Mouse (Mus musculus) forebrain, embryonic 15.5 days (tissue): ENCODE data around the gene Tuba3a. TPM values are rescaled to one million over a fixed set of nuclear protein-coding genes. Genes with fewer than 3 reads are reported as not detected.

Experiments used
- ATAC-seq: fragments of 200-750 bp; cut with Nextera tagmentation; replicated peaks from 2 replicates; pipeline ENCODE4 v1.8.0; 2017; ENCODE audit warnings: mild to moderate bottlenecking, moderate TSS enrichment, moderate library complexity
- H3K27ac ChIP-seq: fragments of 300-500 bp; sonication (generic); replicated peaks from 2 replicates; pipeline ENCODE4 v1.5.1; 2015; ENCODE audit warnings: mild to moderate bottlenecking, inconsistent platforms
- H3K27me3 ChIP-seq: fragments of 300-500 bp; sonication (generic); 2 replicates; pipeline ENCODE4 v1.6.1; 2015; ENCODE audit warnings: inconsistent platforms
- H3K36me3 ChIP-seq: fragments of 300-500 bp; sonication (generic); 2 replicates; pipeline ENCODE4 v1.6.1; 2015; ENCODE audit warnings: mild to moderate bottlenecking, inconsistent platforms
- H3K4me1 ChIP-seq: fragments of 300-500 bp; sonication (generic); 2 replicates; pipeline ENCODE4 v1.6.1; 2015; ENCODE audit warnings: inconsistent platforms
- H3K4me2 ChIP-seq: fragments of 300-500 bp; sonication (generic); replicated peaks from 2 replicates; pipeline ENCODE4 v1.6.1; 2015; ENCODE audit warnings: mild to moderate bottlenecking, inconsistent platforms
- H3K4me3 ChIP-seq: fragments of 300-500 bp; sonication (generic); 2 replicates; pipeline ENCODE4 v1.5.1; 2015; ENCODE audit warnings: mild to moderate bottlenecking, inconsistent platforms
- H3K9ac ChIP-seq: fragments of 300-500 bp; sonication (generic); replicated peaks from 2 replicates; pipeline ENCODE4 v1.6.1; 2015; ENCODE audit warnings: mild to moderate bottlenecking, inconsistent platforms
- H3K9me3 ChIP-seq: fragments of 300-500 bp; sonication (generic); 2 replicates; pipeline ENCODE4 v1.6.1; 2016; ENCODE audit warnings: inconsistent platforms
- WGBS: fragments of 180-500 bp; shearing (Covaris S2); methylation state at CpG from one replicate; pipeline ENCODE4 v1.1.7; 2015; ENCODE audit warnings: mixed read lengths; 5-methylcytosine and 5-hydroxymethylcytosine counted together
- polyA plus RNA-seq: library from polyadenylated mRNA; unstranded; fragments of >200 nt; fragmentation: Nextera tagmentation; extraction: Ambion mirVana; gene quantifications from 2 replicates; pipeline ENCODE4 v1.2.1, GENCODE M21; 2015

Gene Tuba3a
- polyA plus RNA-seq, 1 experiment from 2014 or later: not detected

- H3K4me2 ChIP-seq: no peak overlapping the region
- no peaks in the 10 kb centered on the region for H3K36me3 ChIP-seq
- no peak overlapping the region for H3K9ac ChIP-seq
- H3K9me3 ChIP-seq: no peaks in the 10 kb centered on the region
- H3K4me3 ChIP-seq: no peak overlapping the region
- H3K4me1 ChIP-seq: peaks cover 3% of the 10 kb centered on the region; the same call in 1 of the 2 replicates
- no peak overlapping the region for H3K27ac ChIP-seq
- ATAC-seq: no peak
- 70% methylated on average over 15 of the region's 15 CpGs for WGBS
- peaks cover 22% of the 10 kb centered on the region for H3K27me3 ChIP-seq
Measured at GRCm38 (mm10) chr6:125318981-125319918, 33.4 kb upstream of the Tuba3a start.

- Histone ChIP-seq H3K4me3 (no peak overlapping the region), H3K9me3 (no peaks in the 10 kb centered on the region), H3K4me1 (peaks cover 16% of the 10 kb centered on the region), H3K27ac (no peak overlapping the region), H3K4me2 (no peak overlapping the region), H3K36me3 (no peaks in the 10 kb centered on the region), H3K27me3 (peaks cover 22% of the 10 kb centered on the region), H3K9ac (no peak overlapping the region)
- ATAC-seq: no peak
- 66% methylated on average over 7 of the region's 7 CpGs for WGBS
Measured at GRCm38 (mm10) chr6:125317077-125317476, 31.2 kb upstream of the Tuba3a start.

- WGBS: 82% methylated on average over 6 of the region's 6 CpGs
- no peak overlapping the region for H3K27ac ChIP-seq
- ATAC-seq: no peak
Measured at GRCm38 (mm10) chr6:125314746-125315145, 28.9 kb upstream of the Tuba3a start.

DNA sequence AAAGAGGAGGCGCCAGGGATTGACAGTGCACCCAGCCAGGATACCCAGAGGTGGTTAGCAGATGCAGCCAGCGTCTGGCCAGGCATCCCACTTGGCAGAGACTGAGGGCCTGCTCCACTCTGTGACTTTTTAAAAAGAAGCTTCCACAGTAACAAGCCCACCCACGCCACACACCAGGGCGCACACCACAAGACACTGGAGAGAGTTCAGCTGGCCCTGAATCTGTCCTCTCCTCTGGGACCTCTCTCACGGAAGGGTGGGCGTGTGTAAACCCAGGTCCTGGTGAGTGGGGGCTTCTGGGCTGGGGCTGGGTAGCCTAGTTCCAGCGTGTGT lies 28.4 kb upstream of the Tuba3a start:
- Histone ChIP-seq H3K27me3 (no peaks in the 10 kb centered on the region), H3K4me3 (peak overlapping the region; percentile 36)

More at GRCm38 (mm10) chr6:125314746-125315145, 28.9 kb upstream of the Tuba3a start:
- Histone ChIP-seq H3K27me3 (peaks cover 2% of the 10 kb centered on the region; the same call in 1 of the 2 replicates), H3K9me3 (no peaks in the 10 kb centered on the region), H3K36me3 (no peaks in the 10 kb centered on the region), H3K4me2 (no peak overlapping the region), H3K9ac (no peak overlapping the region), H3K4me1 (peaks cover 16% of the 10 kb centered on the region), H3K4me3 (no peak overlapping the region)

DNA sequence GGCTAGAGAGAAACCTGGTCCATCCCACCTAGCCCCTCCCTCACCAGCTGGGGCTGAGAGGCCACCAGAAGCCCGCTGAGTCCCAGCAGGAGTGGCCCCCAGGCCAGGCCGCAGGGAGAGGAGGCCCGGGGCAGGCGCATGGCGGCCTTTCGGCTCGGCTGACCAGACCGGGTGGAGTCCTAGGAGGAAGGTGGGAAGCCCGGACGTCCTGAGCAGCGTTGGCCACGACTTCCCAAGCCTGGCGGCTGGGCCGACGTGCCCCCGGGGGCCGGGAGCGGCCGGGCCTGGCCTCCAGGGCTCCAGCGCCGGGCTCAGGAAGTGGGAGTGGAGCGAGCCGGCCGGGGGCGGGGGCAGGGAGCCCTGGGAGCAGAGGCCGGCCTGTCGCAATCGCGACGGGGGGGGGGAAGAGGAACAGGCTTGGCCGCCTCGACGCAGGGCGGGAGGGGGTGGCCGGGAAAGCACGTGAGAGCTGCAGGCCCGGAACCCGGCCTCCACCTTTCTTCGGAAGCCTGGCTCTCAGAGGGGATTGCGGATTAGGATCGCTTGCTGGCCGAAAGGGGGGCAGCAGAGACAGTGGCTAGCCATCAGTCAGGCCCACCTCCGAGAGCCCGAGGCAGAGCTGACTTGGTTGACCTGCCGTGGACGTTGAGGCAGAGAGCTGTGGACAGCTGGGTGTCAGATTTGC lies 27.8 kb upstream of the Tuba3a start, which contains the start of gene Ltbr:
Gene Ltbr (minus strand): TSS at position 340 of the 685 bp plus-strand sequence.
- Histone ChIP-seq H3K9me3 (no peaks in the 10 kb centered on the region), H3K27me3 (no peaks in the 10 kb centered on the region), H3K27ac (no peak within 1 kb of the TSS), H3K4me2 (peak within 1 kb of the TSS; percentile 56), H3K4me1 (peaks cover 16% of the 10 kb centered on the region), H3K9ac (peak within 1 kb of the TSS; percentile 50), H3K36me3 (no peaks in the 10 kb centered on the region), H3K4me3 (peak within 1 kb of the TSS; percentile 36)
- peak; percentile 74 for ATAC-seq
- 4% methylated on average over 37 of the region's 46 CpGs for WGBS

More for the DNA sequence above, 28.4 kb upstream of the Tuba3a start:
- Histone ChIP-seq H3K9ac (peak overlapping the region; percentile 50), H3K4me1 (peaks cover 16% of the 10 kb centered on the region), H3K36me3 (no peaks in the 10 kb centered on the region), H3K9me3 (no peaks in the 10 kb centered on the region), H3K4me2 (peak overlapping the region; percentile 56), H3K27ac (no peak overlapping the region)
- ATAC-seq: peak; percentile 23; the same call in 1 of the 2 replicates
- WGBS: 63% methylated on average over 7 of the region's 7 CpGs

- H3K27me3 ChIP-seq: no peaks in the 10 kb centered on the region
- WGBS: 72% methylated on average over 22 of the region's 22 CpGs
- peaks cover 16% of the 10 kb centered on the region for H3K4me1 ChIP-seq
- 0 out of 2 replicates have a peak overlapping the region, but pooled peaks have one; percentile 50 for H3K9ac ChIP-seq
- no peaks in the 10 kb centered on the region for H3K9me3 ChIP-seq
- H3K36me3 ChIP-seq: no peaks in the 10 kb centered on the region
- 0 out of 2 replicates have a peak, but pooled peaks have one; percentile 1 for ATAC-seq
- no peak overlapping the region for H3K27ac ChIP-seq
- peak overlapping the region; percentile 36 for H3K4me3 ChIP-seq
- peak overlapping the region; percentile 56 for H3K4me2 ChIP-seq
Measured at GRCm38 (mm10) chr6:125312581-125313355, 26.9 kb upstream of the Tuba3a start.

GRCm38 (mm10) chr6:125312171-125312570 lies 26.3 kb upstream of the Tuba3a start:
- Histone ChIP-seq H3K36me3 (no peaks in the 10 kb centered on the region), H3K9ac (no peak overlapping the region), H3K4me3 (no peak overlapping the region), H3K27me3 (no peaks in the 10 kb centered on the region), H3K27ac (no peak overlapping the region), H3K4me1 (peaks cover 16% of the 10 kb centered on the region), H3K4me2 (no peak overlapping the region), H3K9me3 (no peaks in the 10 kb centered on the region)
- 91% methylated on average over 9 of the region's 9 CpGs for WGBS
- no peak for ATAC-seq

DNA sequence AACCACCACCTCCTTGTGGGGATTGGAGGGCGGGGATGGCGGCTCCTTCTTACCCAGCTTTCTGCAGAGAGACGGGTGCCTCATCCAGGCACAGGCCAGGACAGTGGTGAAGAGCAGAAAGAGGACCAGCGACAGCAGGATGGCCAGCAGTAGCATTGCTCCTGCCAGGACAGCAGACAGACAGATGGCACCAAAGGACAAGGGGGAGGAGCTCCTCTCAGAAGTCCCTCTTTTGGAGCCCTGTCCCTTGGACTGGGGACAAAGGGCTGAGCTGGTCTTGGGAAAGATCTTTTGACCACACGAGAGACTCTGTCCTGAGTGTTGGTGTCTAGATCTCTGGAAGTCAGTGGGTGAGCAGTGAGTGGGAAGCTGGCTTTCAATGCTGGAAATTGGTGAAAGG lies 23.6 kb upstream of the Tuba3a start:
- H3K9me3 ChIP-seq: no peaks in the 10 kb centered on the region
- peaks cover 14% of the 10 kb centered on the region for H3K4me1 ChIP-seq
- no peak overlapping the region for H3K27ac ChIP-seq
- H3K4me2 ChIP-seq: no peak overlapping the region
- H3K9ac ChIP-seq: no peak overlapping the region
- H3K4me3 ChIP-seq: no peak overlapping the region
- ATAC-seq: no peak
- WGBS: 49% methylated on average over 5 of the region's 5 CpGs
- no peaks in the 10 kb centered on the region for H3K27me3 ChIP-seq
- no peaks in the 10 kb centered on the region for H3K36me3 ChIP-seq

- Histone ChIP-seq H3K4me3 (no peak overlapping the region), H3K4me1 (peaks cover 9% of the 10 kb centered on the region), H3K27ac (no peak overlapping the region), H3K9me3 (no peaks in the 10 kb centered on the region), H3K9ac (no peak overlapping the region), H3K36me3 (no peaks in the 10 kb centered on the region), H3K27me3 (no peaks in the 10 kb centered on the region), H3K4me2 (no peak overlapping the region)
- WGBS: 12% methylated on average over 13 of the region's 13 CpGs
- ATAC-seq: no peak
Measured at GRCm38 (mm10) chr6:125308921-125309320, 23.1 kb upstream of the Tuba3a start.

- Histone ChIP-seq H3K36me3 (no peaks in the 10 kb centered on the region), H3K4me1 (no peaks in the 10 kb centered on the region), H3K9ac (no peak overlapping the region), H3K4me2 (no peak overlapping the region), H3K9me3 (no peaks in the 10 kb centered on the region), H3K27me3 (no peaks in the 10 kb centered on the region), H3K27ac (no peak overlapping the region), H3K4me3 (no peak overlapping the region)
- WGBS: 91% methylated on average over 5 of the region's 5 CpGs
- no peak for ATAC-seq
Measured at GRCm38 (mm10) chr6:125307091-125307490, 21.2 kb upstream of the Tuba3a start.

DNA sequence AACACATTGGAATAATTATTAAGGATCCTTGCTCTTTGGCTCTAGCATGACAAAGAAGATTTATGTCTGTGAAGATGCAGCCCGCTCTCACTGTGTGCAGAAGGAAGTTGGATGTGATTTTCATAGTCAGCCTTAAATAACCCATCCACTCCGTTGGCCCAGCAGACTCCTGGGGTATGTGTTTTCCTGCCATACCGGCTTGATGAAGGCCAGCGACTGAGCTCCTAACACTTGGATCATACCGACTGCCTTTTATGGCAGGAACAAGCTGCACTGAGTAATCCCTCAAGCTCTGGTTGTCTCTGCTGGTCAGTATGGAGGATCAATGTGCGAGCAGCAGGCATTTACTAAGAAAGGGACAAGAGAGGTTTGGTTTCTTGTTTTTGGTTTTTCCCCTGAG lies 19.6 kb upstream of the Tuba3a start:
- Histone ChIP-seq H3K9ac (no peak overlapping the region), H3K27me3 (no peaks in the 10 kb centered on the region), H3K27ac (no peak overlapping the region), H3K4me1 (no peaks in the 10 kb centered on the region), H3K4me3 (no peak overlapping the region), H3K36me3 (no peaks in the 10 kb centered on the region), H3K9me3 (no peaks in the 10 kb centered on the region), H3K4me2 (no peak overlapping the region)
- WGBS: 90% methylated on average over 6 of the region's 6 CpGs
- no peak for ATAC-seq
